Mouse (Mus musculus) lung, embryonic 14.5 days (tissue): ENCODE data around the gene Il20rb. TPM values are rescaled to one million over a fixed set of nuclear protein-coding genes. Genes with fewer than 3 reads are reported as not detected.
A peak's percentile ranks its signal among the peaks of the same experiment; 100 is the strongest.

Experiments used
- ATAC-seq: fragments of 200-750 bp; cut with Nextera tagmentation; 2 replicates; pipeline ENCODE4 v1.8.0; 2017; ENCODE audit warnings: mild to moderate bottlenecking, moderate TSS enrichment, moderate library complexity; ENCODE audit not compliant: insufficient read depth
- DNase-seq: peaks from one replicate; pipeline ENCODE4 v3.0.0-alpha.2; 2015
- H3K27ac ChIP-seq: fragments of 300-500 bp; sonication (generic); 2 replicates; pipeline ENCODE4 v1.5.1; 2014; ENCODE audit warnings: low read depth, mild to moderate bottlenecking, moderate library complexity
- H3K27me3 ChIP-seq: fragments of 300-500 bp; sonication (generic); 2 replicates; pipeline ENCODE4 v1.6.1; 2014; ENCODE audit warnings: low read length, control low read depth; ENCODE audit not compliant: insufficient read depth
- H3K36me3 ChIP-seq: fragments of 300-500 bp; sonication (generic); 2 replicates; pipeline ENCODE4 v1.6.1; 2014; ENCODE audit warnings: control low read depth; ENCODE audit not compliant: insufficient read depth
- H3K4me1 ChIP-seq: fragments of 300-500 bp; sonication (generic); 2 replicates; pipeline ENCODE4 v1.6.1; 2014; ENCODE audit warnings: antibody characterized with exemption, control low read depth; ENCODE audit not compliant: insufficient read depth
- H3K4me2 ChIP-seq: fragments of 300-500 bp; sonication (generic); 2 replicates; pipeline ENCODE4 v1.6.1; 2014; ENCODE audit warnings: mild to moderate bottlenecking
- H3K4me3 ChIP-seq: fragments of 300-500 bp; sonication (generic); 2 replicates; pipeline ENCODE4 v1.5.1; 2014; ENCODE audit warnings: low read depth, low read length
- H3K9ac ChIP-seq: fragments of 300-500 bp; sonication (generic); 2 replicates; pipeline ENCODE4 v1.6.1; 2014
- H3K9me3 ChIP-seq: fragments of 300-500 bp; sonication (generic); 2 replicates; pipeline ENCODE4 v1.6.1; 2016; ENCODE audit warnings: low read depth, low read length, control low read depth
- CTCF ChIP-seq: IDR thresholded peaks from 2 replicates; pipeline ENCODE4 v1.5.1; 2016; ENCODE audit warnings: antibody characterized with exemption, low read depth
- WGBS: fragments of 180-500 bp; shearing (Covaris S2); extraction: QIAGEN DNeasy Blood & Tissue Kit; methylation state at CpG from one replicate; pipeline ENCODE4 v1.1.7; 2014; 5-methylcytosine and 5-hydroxymethylcytosine counted together
- polyA plus RNA-seq: library from polyadenylated mRNA; unstranded; fragments of >200 nt; fragmentation: Nextera tagmentation; extraction: Ambion mirVana; gene quantifications from 2 replicates; pipeline ENCODE4 v1.2.1, GENCODE M21; 2014

Gene Il20rb
- polyA plus RNA-seq, 1 experiment from 2014 or later: 2.2 TPM

DNA sequence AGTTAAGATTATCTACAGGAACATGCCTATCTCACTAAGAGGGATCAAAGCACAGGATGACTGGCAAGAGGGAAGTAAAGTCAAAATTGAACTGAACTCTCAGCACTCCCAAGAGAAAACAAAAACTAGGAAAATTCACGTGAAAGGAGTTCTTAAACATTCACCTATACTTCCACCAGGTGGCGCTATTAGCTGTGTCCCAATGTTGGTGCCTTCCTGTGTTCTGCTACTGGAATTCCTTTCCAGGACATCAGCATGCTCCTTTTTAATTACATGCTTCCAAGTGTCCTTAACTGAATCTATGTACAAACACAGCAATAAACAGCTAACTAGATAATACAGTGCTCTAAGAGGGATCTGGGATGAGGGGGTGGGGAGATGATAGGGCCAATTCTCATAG, 34.0 kb upstream of the Il20rb start:
- H3K4me3 ChIP-seq: no peak overlapping the region
- DNase-seq: peak; percentile 89

DNA sequence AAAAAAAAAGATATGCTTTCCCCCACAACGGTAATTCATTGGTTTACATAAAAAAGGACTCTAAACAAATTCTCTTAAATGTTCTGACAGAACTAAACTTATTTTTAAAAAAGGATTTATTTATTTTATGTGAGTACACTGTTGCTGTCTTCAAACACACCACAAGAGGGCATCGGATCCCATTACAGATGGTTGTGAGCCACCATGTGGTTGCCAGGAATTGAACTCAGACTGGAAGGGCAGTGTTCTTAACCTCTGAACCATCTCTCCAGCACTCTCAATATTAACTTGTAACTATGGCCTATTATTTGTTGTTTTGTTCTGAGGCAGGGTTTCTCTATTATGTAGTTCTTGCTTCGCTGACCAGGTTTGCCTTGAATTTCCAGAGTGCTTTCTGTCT, 33.4 kb upstream of the Il20rb start:
- DNase-seq (no peak), ATAC-seq (no peak)
- Histone ChIP-seq H3K27me3 (no peaks in the 10 kb centered on the region), H3K4me2 (no peak overlapping the region), H3K36me3 (no peaks in the 10 kb centered on the region), H3K27ac (no peak overlapping the region), H3K9me3 (no peaks in the 10 kb centered on the region), H3K9ac (no peak overlapping the region), H3K4me3 (no peak overlapping the region), H3K4me1 (no peaks in the 10 kb centered on the region)
- TF ChIP-seq CTCF: peak; percentile 48
- 97% methylated on average over 3 of the region's 3 CpGs for WGBS

More for the DNA sequence above, 34.0 kb upstream of the Il20rb start:
- no peaks in the 10 kb centered on the region for H3K27me3 ChIP-seq
- WGBS: 5% methylated on average over 2 of the region's 2 CpGs
- no peaks in the 10 kb centered on the region for H3K36me3 ChIP-seq
- no peak overlapping the region for H3K27ac ChIP-seq
- peak; percentile 86 for TF ChIP-seq CTCF
- ATAC-seq: no peak
- H3K4me2 ChIP-seq: no peak overlapping the region
- no peak overlapping the region for H3K9ac ChIP-seq
- H3K9me3 ChIP-seq: no peaks in the 10 kb centered on the region
- H3K4me1 ChIP-seq: no peaks in the 10 kb centered on the region

DNA sequence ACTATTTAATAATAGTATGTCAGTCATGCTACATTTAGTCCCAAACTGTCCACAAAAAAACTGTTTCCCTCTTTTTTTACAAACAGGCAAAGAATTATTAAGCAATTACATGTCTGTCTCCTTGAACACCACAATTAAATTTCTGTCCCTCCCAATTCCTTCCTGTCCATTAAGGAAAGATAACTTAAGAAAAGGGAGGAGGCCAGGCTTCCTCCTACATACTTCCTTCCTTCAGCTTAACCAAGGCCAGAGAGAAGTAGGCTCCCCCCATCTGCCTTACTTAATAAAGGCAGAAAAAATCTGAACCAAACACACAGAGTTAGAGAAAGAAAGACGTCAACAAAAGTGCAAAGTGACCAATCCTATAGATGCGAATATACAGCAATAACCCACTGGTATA, 21.0 kb upstream of the Il20rb start:
- DNase-seq: no peak
- Histone ChIP-seq H3K27me3 (no peaks in the 10 kb centered on the region), H3K4me3 (no peak overlapping the region), H3K27ac (no peak overlapping the region), H3K4me1 (no peaks in the 10 kb centered on the region), H3K4me2 (no peak overlapping the region), H3K9ac (no peak overlapping the region), H3K9me3 (no peaks in the 10 kb centered on the region), H3K36me3 (0 out of 2 replicates have a peak, but pooled peaks cover 3% of the 10 kb centered on the region)
- WGBS: 85% methylated on average over 2 of the region's 2 CpGs
- ATAC-seq: no peak
- no peak for TF ChIP-seq CTCF

DNA sequence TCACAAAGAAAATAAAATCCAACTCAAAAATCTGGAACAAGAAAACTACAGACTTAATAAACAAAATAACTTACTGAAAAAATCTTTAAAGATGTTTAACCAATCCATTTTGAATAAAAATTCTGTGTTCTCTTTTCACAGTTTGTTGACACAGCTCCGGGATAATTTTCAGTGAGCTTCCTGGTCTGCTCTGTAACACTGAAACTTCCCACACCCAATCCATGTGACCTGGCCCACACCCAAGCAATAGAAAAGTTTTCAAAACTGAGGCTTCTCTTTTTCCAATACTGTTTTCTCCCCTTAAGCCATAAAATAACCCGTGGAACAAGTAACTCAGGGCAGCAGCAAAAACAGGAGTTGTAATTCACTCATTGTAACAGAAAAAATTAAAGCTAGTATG, 20.1 kb upstream of the Il20rb start:
- peak; percentile 56 for DNase-seq
- TF ChIP-seq CTCF: no peak
- H3K4me3 ChIP-seq: no peak overlapping the region

DNA sequence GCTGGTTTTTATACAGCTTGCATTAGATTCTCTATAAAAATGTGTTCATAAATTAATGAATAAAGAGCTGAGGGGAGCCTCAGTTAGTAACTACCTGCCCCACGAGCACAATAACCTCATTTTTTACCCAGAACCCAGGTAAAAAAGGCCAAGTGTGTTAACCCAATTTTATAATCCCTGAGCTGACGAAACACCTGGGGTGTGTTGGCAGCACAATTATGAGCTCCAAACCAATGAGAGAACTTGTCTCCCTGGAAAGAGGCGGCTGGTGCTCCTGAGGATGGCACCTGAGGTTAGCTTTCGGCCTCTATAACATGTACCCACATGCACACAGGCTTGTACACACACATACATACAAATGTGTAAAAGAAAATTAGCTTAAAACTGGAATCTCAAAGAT, 18.9 kb upstream of the Il20rb start:
- 87% methylated on average over 4 of the region's 4 CpGs for WGBS
- ATAC-seq (no peak), DNase-seq (no peak)
- no peak for TF ChIP-seq CTCF
- Histone ChIP-seq H3K4me1 (no peaks in the 10 kb centered on the region), H3K36me3 (0 out of 2 replicates have a peak, but pooled peaks cover 3% of the 10 kb centered on the region), H3K9me3 (no peaks in the 10 kb centered on the region), H3K4me3 (no peak overlapping the region), H3K4me2 (0 out of 2 replicates have a peak overlapping the region, but pooled peaks have one; percentile 15), H3K9ac (no peak overlapping the region), H3K27ac (no peak overlapping the region), H3K27me3 (no peaks in the 10 kb centered on the region)

More for the DNA sequence above, 20.1 kb upstream of the Il20rb start:
- Histone ChIP-seq H3K4me2 (no peak overlapping the region), H3K9ac (no peak overlapping the region), H3K9me3 (no peaks in the 10 kb centered on the region), H3K27ac (peak overlapping the region; percentile 30; the same call in 1 of the 2 replicates), H3K36me3 (0 out of 2 replicates have a peak, but pooled peaks cover 3% of the 10 kb centered on the region), H3K4me1 (no peaks in the 10 kb centered on the region), H3K27me3 (no peaks in the 10 kb centered on the region)
- 42% methylated on average over 2 of the region's 2 CpGs for WGBS
- no peak for ATAC-seq

DNA sequence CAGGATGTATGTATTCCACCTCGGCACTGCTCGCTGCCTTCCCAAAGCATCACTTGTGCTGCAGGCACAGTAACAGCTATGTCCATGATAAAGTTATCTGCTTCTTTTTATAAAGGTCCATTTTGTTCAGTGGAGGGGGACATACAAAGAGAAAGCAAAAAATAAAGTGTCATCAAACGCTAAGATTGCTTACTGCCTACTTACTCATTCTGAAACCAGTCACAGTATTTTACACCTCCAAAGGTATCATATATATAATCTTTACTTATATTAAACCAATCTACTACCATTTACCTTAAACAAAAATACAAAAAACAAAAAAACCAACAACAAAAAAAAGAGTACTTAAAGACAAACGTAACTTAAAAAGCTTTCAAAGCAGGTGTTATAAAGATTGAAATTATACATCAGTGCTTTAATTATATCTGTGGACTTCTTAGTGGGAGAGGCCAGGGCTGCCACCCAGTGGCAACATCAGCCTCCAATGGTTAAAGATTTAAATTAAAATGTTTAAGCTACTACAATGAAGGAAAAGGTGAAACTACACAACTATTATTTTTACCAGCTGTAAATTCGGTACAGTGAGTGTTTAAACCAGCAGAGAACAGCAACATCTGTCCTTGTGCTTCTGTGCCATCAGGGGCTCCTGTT, 7.1 kb upstream of the Il20rb start:
- WGBS: 85% methylated on average over 5 of the region's 5 CpGs
- Histone ChIP-seq H3K4me1 (no peaks in the 10 kb centered on the region), H3K4me2 (no peak overlapping the region), H3K4me3 (no peak overlapping the region), H3K9ac (no peak overlapping the region), H3K27ac (no peak overlapping the region), H3K27me3 (no peaks in the 10 kb centered on the region), H3K9me3 (no peaks in the 10 kb centered on the region), H3K36me3 (peaks cover 18% of the 10 kb centered on the region; the same call in 1 of the 2 replicates)
- no peak for TF ChIP-seq CTCF
- DNase-seq: no peak
- no peak for ATAC-seq

DNA sequence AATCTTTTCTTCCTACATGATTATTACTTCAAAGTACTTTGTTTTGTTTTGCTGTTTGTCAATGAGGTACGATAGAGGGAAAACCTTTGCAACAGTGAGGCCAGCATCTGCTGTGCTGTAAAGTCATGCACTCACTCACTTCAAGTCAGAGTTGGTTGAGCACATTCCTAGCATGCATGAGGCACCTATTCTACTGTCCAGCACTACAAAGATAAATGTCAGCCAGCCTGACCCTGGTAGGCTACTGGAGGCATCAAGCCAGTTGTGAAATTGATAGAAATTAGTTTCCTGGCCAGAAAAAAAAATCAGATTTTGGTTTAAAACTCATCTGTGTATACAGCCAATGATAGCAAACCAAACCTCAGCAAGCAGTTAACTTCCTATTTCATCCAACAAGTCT, 4.8 kb upstream of the Il20rb start:
- H3K4me1 ChIP-seq: no peaks in the 10 kb centered on the region
- no peak overlapping the region for H3K27ac ChIP-seq
- H3K36me3 ChIP-seq: peaks cover 10% of the 10 kb centered on the region; the same call in 1 of the 2 replicates
- H3K27me3 ChIP-seq: no peaks in the 10 kb centered on the region
- no peak overlapping the region for H3K9ac ChIP-seq
- no peak overlapping the region for H3K4me2 ChIP-seq
- TF ChIP-seq CTCF: no peak
- 94% methylated on average over 1 of the region's 1 CpGs for WGBS
- no peak overlapping the region for H3K4me3 ChIP-seq
- no peaks in the 10 kb centered on the region for H3K9me3 ChIP-seq
- ATAC-seq (no peak), DNase-seq (no peak)
